Mouse (Mus musculus) lung, postnatal 0 days (tissue): ENCODE results near the gene Cdc42ep4. TPM values are rescaled to one million over a fixed set of nuclear protein-coding genes. Genes with fewer than 3 reads are reported as not detected.

Experiments
- ATAC-seq: fragments of 200-750 bp; cut with Nextera tagmentation; 2 replicates; pipeline ENCODE4 v1.8.0; 2017; ENCODE audit warnings: moderate library complexity
- DNase-seq: peaks from one replicate; pipeline ENCODE4 v3.0.0-alpha.2; 2016; ENCODE audit warnings: low spot score
- H3K27ac ChIP-seq: fragments of 300-500 bp; sonication (generic); 2 replicates; pipeline ENCODE4 v1.5.1; 2014; ENCODE audit warnings: antibody characterized with exemption, mild to moderate bottlenecking, low read length, mixed read lengths
- H3K27me3 ChIP-seq: fragments of 300-500 bp; sonication (generic); replicated peaks from 2 replicates; pipeline ENCODE4 v1.6.1; 2014; ENCODE audit warnings: low read length, mixed read lengths; ENCODE audit not compliant: insufficient read depth
- H3K36me3 ChIP-seq: fragments of 300-500 bp; sonication (generic); 2 replicates; pipeline ENCODE4 v1.6.1; 2014; ENCODE audit warnings: low read length, mixed read lengths; ENCODE audit not compliant: insufficient read depth
- H3K4me1 ChIP-seq: fragments of 300-500 bp; sonication (generic); 2 replicates; pipeline ENCODE4 v1.6.1; 2014; ENCODE audit warnings: antibody characterized with exemption, low read depth, low read length, mixed read lengths; ENCODE audit not compliant: insufficient read depth
- H3K4me2 ChIP-seq: fragments of 300-500 bp; sonication (generic); replicated peaks from 2 replicates; pipeline ENCODE4 v1.6.1; 2014; ENCODE audit warnings: low read depth, mild to moderate bottlenecking, low read length, moderate library complexity, mixed read lengths
- H3K4me3 ChIP-seq: fragments of 300-500 bp; sonication (generic); 2 replicates; pipeline ENCODE4 v1.5.1; 2014; ENCODE audit warnings: low read depth, low read length
- H3K9ac ChIP-seq: fragments of 300-500 bp; sonication (generic); replicated peaks from 2 replicates; pipeline ENCODE4 v1.6.1; 2014; ENCODE audit warnings: low read depth, mild to moderate bottlenecking
- H3K9me3 ChIP-seq: fragments of 300-500 bp; sonication (generic); 2 replicates; pipeline ENCODE4 v1.6.1; 2016; ENCODE audit warnings: low read length, mixed read lengths
- CTCF ChIP-seq: IDR thresholded peaks from 2 replicates; pipeline ENCODE4 v1.5.1; 2016; ENCODE audit warnings: antibody characterized with exemption, mild to moderate bottlenecking
- EP300 ChIP-seq: IDR thresholded peaks from 2 replicates; pipeline ENCODE4 v1.6.1; 2016; ENCODE audit warnings: antibody characterized with exemption, mild to moderate bottlenecking, control low read depth
- WGBS: fragments of 180-500 bp; shearing (Covaris S2); extraction: QIAGEN DNeasy Blood & Tissue Kit; methylation state at CpG from one replicate; pipeline ENCODE4 v1.1.7; 2014; 5-methylcytosine and 5-hydroxymethylcytosine counted together
- polyA plus RNA-seq: library from polyadenylated mRNA; unstranded; fragments of >200 nt; fragmentation: Nextera tagmentation; extraction: Ambion mirVana; gene quantifications from 2 replicates; pipeline ENCODE4 v1.2.1, GENCODE M21; 2015

The Cdc42ep4 gene
- polyA plus RNA-seq, 1 experiment from 2014 or later = 116 TPM

DNA sequence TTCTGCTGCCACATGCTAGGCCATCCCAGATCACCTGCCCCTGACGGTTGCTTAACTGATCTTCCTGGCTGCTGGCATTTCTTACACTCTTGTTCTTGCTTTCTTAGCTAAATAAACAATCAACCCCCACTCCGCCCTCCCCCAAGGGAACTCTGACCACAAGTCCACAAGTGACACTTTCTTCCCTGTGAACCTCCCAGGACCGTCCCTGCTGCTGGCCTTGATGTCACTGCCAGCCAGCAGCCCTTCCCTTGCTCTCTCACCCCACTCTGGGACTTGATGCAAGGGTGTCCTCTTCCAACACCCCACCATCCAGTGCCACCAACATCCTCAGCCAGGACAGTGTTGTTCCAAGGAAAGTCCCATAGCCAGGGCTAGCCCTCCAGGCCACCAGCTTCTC is 20.8 kb downstream of the Cdc42ep4 start:
- DNase-seq = peak; percentile 50
- Histone ChIP-seq H3K4me2 (no peak overlapping the region), H3K4me3 (no peak overlapping the region), H3K36me3 (peaks cover 35% of the 10 kb centered on the region), H3K9me3 (no peaks in the 10 kb centered on the region), H3K27me3 (no peaks in the 10 kb centered on the region), H3K9ac (0 out of 2 replicates have a peak overlapping the region, but pooled peaks have one; percentile 1), H3K27ac (peak overlapping the region; percentile 35), H3K4me1 (peaks cover 50% of the 10 kb centered on the region)
- ATAC-seq = no peak
- TF ChIP-seq EP300 (no peak), CTCF (no peak)
- 26% methylated on average over 3 of the region's 3 CpGs for WGBS

DNA sequence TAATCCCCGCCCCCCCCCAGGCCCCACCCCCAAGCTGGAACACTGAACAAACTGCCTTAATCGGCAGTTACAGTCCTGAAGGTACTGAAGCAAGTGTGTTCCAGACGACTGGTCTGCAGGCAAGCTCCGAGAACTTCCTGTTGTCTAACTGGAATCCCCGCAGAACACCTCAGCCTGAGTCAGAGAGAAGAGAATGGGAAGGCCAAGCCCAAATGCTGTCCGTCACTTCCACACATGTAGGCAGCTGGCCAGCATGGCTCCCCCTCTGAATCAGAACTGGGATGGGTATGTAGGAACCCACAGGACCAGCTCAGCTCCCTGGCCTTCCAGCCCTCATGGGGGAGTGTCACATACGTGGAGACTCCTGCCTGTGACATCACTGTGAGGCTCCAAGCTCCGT is 21.8 kb downstream of the Cdc42ep4 start:
- Histone ChIP-seq H3K9me3 (no peaks in the 10 kb centered on the region), H3K4me1 (peaks cover 43% of the 10 kb centered on the region), H3K4me2 (no peak overlapping the region), H3K27me3 (no peaks in the 10 kb centered on the region), H3K27ac (no peak overlapping the region), H3K4me3 (no peak overlapping the region), H3K36me3 (peaks cover 36% of the 10 kb centered on the region), H3K9ac (no peak overlapping the region)
- peak; percentile 78 for TF ChIP-seq EP300
- no peak for TF ChIP-seq CTCF
- DNase-seq (peak; percentile 71), ATAC-seq (peak; percentile 4; the same call in 1 of the 2 replicates)
- 37% methylated on average over 8 of the region's 8 CpGs for WGBS

GRCm38 (mm10) chr11:113729239-113729638 is 22.4 kb downstream of the Cdc42ep4 start:
- ATAC-seq (no peak), DNase-seq (no peak)
- TF ChIP-seq CTCF (no peak), EP300 (no peak)
- H3K4me2 ChIP-seq = no peak overlapping the region
- H3K9ac ChIP-seq = no peak overlapping the region
- no peaks in the 10 kb centered on the region for H3K27me3 ChIP-seq
- 83% methylated on average over 21 of the region's 21 CpGs for WGBS
- H3K36me3 ChIP-seq = peaks cover 36% of the 10 kb centered on the region
- H3K9me3 ChIP-seq = no peaks in the 10 kb centered on the region
- H3K4me1 ChIP-seq = peaks cover 37% of the 10 kb centered on the region
- no peak overlapping the region for H3K4me3 ChIP-seq
- peak overlapping the region; percentile 6; the same call in 1 of the 2 replicates for H3K27ac ChIP-seq

DNA sequence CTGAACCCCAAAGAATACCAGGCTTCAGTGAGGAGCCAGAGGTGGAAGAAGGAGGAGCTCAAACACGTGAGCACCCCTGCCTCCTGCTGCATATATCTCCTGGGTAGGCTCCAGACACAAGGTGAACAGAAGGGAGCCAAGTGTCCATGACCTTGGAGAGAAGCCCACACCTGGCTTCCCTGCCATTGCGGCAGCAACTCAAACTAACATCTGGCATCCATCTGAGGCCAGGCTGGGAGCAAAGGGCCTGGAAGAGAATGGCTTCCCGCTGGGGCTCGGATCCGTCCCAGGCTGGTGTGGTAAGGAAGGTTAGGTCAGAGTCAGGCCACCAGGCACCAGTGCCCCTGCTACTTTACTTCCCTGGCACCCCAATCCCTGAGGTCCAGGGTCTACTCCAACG is 23.7 kb downstream of the Cdc42ep4 start:
- ATAC-seq (no peak), DNase-seq (no peak)
- Histone ChIP-seq H3K4me1 (peaks cover 26% of the 10 kb centered on the region; the same call in 1 of the 2 replicates), H3K9ac (no peak overlapping the region), H3K36me3 (peaks cover 36% of the 10 kb centered on the region), H3K27me3 (no peaks in the 10 kb centered on the region), H3K4me2 (no peak overlapping the region), H3K9me3 (no peaks in the 10 kb centered on the region), H3K27ac (peak overlapping the region; percentile 43; the same call in 1 of the 2 replicates), H3K4me3 (no peak overlapping the region)
- TF ChIP-seq CTCF = no peak
- no peak for TF ChIP-seq EP300
- 61% methylated on average over 6 of the region's 6 CpGs for WGBS

DNA sequence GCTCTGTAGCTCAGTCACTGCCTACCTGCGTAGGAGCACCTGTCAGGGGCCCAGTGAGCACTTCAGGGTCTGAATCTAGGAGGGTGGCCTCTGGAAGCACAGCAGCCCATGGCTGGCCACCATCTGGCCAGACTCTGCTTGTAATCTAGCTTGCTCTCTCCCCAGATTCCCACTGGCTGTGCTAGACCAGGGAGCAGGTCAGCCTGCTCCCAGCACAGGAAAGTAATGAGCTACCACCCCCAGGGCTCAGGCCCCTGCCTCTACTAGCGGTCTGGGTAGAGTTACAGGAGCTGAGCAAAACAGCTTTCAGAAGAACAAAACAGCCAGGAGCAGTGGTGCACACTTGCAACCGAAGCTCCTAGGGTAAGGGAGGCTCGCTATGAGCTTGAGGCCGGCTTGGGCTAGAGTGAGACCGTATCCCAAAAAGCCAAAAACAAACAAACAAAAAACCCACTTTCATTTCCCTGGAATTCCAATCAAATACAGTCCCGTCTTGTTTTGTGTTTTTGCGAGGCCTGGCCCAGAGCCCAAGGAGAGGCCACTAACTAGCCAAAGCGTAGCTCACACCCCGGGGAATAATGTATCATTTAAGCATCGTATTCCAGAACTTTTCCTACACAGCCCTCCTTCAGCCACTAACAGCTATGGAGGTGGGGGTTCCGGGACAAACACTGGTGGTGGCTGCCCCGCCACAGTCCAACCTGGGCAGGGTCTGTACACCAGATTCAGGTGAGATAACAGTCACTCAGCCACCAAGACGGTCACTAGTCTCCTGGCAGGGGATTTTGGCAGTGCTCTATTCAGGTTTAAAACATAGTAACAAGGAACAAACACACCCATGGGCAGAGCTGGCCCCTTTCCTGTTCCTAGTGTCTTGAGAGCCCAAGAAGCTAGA is 24.4 kb downstream of the Cdc42ep4 start:
- H3K36me3 ChIP-seq = peaks cover 36% of the 10 kb centered on the region
- H3K27ac ChIP-seq = peak overlapping the region; percentile 43; the same call in 1 of the 2 replicates
- H3K27me3 ChIP-seq = no peaks in the 10 kb centered on the region
- no peak overlapping the region for H3K9ac ChIP-seq
- 77% methylated on average over 14 of the region's 14 CpGs for WGBS
- H3K4me3 ChIP-seq = no peak overlapping the region
- H3K9me3 ChIP-seq = no peaks in the 10 kb centered on the region
- ATAC-seq (no peak), DNase-seq (no peak)
- TF ChIP-seq EP300 (no peak), CTCF (no peak)
- peaks cover 19% of the 10 kb centered on the region; the same call in 1 of the 2 replicates for H3K4me1 ChIP-seq
- no peak overlapping the region for H3K4me2 ChIP-seq

DNA sequence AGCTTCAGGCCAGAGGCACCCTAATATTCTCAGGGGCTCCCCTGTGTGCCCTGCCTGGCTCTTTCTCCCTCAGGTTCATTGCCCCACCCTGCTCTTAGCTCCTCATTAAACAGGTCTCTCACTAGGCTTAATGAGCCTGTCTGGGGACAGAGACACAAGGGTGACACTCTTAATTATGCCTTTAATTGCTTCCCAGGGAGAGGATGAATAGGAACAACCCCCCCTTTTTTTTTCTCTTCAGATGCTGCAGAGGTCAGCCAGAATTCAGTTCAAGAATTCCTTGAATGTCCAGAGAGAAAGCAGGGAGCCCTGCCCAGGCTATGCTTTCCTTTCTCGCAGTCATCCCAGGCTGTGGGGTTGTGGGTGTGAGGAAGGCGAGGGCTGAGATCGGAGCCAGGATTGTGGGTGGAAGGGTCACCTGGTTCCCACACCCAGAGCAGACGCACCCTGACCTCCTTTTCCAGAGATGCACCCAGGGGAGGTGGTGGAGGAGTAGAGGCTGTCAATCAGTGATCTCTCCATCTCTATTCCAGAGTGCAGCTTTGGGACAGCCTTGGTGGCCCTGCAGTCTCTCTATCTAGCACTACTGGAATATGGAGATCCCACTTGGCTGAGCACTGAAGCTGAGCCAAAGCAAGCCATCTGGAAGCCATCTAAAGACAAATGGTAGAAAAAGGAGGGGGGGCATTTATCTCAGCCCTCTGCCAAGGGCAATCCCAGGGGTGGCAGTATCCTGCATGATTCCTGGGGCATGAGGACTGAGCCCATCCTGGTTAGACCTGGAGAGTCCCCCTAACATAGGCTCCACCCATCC is 26.2 kb downstream of the Cdc42ep4 start:
- DNase-seq = no peak
- no peak for ATAC-seq
- H3K4me3 ChIP-seq = no peak overlapping the region
- peaks cover 36% of the 10 kb centered on the region for H3K36me3 ChIP-seq
- peaks cover 5% of the 10 kb centered on the region; the same call in 1 of the 2 replicates for H3K4me1 ChIP-seq
- H3K4me2 ChIP-seq = no peak overlapping the region
- peak overlapping the region; percentile 20; the same call in 1 of the 2 replicates for H3K27ac ChIP-seq
- no peak for TF ChIP-seq CTCF
- TF ChIP-seq EP300 = 0 out of 2 replicates have a peak, but pooled peaks have one; percentile 15
- H3K27me3 ChIP-seq = no peaks in the 10 kb centered on the region
- H3K9me3 ChIP-seq = no peaks in the 10 kb centered on the region
- WGBS = 84% methylated on average over 4 of the region's 4 CpGs
- H3K9ac ChIP-seq = no peak overlapping the region
